Mouse (Mus musculus) thymus, postnatal 36 days (tissue): ENCODE data around the gene Sec14l1.

Experiments
- DNase-seq, 2 experiments: peaks; one replicate each; pipeline ENCODE4 v3.0.0; 2022; ENCODE audit warnings: mixed read lengths in 2 of 2

Sec14l1 gene

DNA sequence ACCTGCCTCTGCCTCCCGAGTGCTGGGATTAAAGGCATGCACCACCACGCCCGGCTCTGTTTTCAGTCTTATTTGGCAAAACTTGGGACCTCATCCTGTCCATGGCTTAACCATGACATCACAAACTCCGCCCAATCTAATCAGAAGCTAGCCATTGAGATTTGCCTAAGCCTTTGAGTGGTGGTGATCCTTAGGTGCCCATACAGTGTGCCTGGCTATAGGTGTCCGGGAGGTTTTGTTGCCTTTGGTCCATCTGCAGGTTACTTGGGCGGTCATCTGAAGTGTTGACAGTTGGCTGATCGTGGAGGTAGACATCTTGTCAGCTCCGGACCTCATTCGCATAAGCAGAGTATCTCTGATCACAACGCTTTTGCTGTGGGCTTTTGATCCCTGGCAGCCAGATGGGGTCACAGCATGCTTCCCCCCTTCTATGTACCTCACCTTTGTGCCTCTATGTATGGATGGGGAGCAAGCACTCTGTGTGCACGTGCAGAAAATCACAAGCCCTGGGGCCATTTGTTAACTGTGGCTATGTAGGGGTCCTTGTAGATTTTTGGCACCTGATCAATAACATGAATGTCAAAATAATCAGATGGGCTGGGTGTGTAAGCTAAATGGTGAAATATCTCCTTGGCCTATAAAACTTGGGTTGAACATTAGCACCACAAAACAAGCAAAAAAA is 2.9 kb upstream of the Sec14l1 start:
- no peak for DNase-seq

DNA sequence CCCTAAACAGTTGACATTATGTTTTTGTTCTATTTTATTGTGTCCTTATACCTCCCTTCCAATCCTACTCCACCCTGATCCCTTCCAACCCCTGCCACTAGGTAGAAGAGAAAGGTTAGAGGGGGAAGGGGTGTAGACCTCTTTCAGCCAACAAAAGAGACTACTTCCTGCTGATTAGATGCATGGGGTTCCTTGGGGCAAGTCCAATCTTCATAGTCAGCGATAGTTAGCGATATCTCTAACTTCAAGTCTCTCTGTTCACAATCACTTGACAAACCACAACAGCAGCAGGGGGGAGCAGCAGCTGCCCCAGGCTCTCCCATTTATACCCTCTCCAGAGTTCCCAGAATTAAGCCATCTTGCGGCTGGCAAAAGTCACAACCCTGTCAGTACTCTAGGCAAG is 2.3 kb upstream of the Sec14l1 start:
- DNase-seq, result no peak

DNA sequence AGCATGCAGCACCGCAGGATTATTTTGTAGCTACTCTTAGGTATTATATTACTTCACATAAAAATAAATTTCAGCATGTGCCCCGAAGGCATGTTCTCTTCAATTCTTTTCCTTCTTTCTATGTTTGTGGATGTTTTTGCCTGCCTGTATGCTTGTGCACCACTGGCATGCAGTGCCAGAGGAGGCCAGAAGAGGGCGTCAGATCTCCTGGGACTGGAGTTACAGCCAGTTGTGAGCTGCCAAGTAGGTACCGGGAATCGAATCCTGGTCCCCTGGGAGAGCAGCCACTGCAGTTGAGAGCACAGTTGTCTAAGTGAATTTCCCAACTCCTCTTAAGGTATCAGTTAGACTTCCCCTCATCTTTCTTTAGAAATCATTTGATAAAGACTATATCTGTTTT is 1.6 kb upstream of the Sec14l1 start:
- DNase-seq, result no peak

DNA sequence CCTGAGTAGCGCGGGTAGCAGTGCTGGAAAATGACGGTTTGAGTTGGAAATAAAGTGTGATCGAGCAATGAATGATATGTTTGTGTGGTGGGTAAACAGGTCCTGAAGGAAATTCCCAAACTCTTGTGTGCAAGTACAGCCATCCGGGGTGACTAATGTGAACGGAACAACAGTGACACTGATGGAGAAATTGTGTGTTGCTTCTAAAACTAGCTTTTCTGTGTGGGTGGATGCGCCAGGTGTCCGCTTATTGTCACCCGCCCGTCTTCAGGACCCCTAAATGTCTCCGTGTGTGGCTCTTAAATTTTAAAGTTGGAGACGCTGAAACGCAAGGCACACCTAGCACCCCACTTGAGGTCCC is 757 bp upstream of the Sec14l1 start:
- no peak for DNase-seq

DNA sequence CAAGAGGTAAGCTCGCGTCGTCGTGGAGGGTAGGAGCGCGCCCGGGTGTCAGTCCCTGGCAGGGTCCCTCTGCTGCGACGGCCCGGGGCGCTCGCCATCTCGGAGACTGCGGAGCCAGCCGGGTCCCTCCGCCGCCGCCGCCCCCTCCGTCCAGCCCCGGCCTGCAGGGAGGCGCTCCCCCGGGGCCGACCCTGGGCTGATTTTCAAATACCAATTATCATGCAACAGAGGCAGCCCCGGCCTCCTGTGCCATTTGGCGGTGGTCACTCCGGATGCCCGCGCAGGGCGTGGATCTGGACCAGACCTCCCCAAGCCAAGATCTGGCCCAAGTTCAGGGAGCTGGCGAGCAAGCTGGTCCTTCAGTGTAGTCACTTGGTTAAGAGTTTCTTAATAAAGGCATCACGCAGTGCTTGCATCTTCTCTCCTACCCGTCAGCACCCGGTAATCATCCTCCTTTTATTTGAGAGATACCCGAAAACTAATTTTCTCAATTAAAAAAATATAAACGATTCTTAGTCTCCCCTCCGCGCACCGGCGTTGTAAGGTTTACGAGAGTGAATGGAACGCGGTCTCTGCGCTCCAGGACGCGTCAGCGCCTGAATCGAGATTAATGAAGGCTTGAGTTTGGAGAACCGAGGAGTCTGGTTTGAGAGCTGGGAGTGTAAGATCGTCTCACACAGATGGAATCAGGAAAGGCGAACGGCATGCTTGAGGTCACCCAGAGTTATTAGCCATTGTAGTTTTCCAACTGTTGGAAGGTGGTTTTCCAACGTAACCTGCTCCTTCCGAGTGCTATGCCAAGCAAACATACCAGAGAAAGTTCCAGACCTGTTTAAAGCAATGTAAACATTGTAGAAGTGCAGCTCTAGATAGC is 615 bp downstream of the Sec14l1 start:
- DNase-seq, result no peak

DNA sequence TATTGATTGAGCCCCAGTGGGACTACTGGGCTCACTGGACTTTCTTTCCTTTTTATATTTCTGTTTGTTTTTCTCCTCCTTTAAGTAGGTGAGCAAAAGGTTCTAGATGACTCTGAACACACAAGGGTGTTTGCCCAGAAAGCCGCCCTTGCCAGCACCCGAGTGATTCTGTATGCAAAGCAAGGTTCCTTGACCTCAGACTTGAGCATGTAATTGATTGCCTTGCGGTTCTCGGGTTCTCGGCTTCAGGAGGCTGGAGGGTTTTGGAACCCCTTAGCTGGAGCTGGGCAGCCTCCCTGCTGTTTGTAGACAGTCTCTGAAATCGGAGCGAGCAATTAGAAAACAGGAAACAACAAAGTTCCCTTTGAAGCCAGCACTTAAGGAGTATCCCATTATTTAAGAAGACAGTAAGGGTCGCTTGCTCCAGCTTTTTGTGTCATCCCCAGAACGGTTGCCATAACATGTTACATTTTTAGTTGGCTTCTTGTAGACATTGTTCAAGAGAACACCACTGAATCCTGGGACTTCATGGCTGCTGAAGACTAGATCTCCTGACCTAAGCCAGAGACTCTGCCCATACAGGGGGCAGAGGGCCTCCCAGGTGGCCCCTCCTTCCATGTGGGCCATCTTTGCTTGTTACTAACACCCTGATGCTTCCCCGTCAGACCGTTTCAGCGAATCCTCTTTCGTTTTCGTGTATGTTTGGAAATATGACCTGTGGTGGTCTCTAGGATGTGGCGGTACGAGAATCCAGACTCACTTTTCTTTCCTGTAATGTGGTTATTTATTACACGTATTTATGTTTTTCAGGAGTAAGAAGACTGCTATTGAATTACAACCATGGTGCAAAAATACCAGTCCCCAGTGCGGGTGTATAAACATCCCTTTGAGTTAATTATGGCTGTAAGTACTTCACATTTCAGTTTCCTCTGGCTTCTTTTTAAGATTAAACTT is 1.7 kb downstream of the Sec14l1 start:
- DNase-seq, result no peak

DNA sequence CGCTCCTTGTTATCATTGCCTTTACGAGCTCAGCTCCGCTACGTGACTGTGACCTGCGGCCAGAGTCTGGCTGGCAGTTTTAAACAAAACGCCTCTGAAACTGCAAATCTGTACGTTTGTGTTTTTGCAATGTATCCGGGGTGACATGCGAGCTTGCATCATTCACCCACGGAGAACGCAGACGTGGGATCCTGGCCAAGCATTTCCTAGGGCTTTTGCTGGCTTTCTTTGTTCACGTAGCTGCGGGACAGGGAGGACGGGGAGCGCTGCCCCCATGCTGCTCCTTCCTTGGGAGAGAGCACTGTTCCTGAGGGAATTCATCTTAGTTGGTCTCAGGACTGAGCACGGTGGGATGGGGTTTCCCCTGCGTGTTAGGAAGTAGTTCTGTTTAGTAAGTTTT is 2.4 kb downstream of the Sec14l1 start:
- DNase-seq, result no peak

DNA sequence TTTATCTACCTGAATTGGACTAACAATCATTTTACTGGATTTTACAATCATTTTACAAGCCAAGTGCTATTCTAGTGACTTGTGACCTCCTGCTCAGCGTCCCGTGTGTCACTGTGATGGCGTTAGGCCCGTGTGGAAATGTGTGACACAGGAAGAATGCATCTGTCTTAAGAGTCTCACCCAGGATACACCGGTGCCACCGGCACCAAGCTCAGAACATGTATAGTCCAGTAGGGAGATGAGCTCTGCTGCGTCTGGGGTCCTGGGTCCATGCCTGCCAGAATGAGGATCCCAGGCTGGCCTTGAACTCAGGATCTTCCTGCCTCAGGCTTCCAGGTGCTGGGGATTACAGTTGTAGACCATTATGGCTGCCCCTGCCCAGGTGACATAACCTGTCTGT is 2.8 kb downstream of the Sec14l1 start:
- DNase-seq, result no peak

DNA sequence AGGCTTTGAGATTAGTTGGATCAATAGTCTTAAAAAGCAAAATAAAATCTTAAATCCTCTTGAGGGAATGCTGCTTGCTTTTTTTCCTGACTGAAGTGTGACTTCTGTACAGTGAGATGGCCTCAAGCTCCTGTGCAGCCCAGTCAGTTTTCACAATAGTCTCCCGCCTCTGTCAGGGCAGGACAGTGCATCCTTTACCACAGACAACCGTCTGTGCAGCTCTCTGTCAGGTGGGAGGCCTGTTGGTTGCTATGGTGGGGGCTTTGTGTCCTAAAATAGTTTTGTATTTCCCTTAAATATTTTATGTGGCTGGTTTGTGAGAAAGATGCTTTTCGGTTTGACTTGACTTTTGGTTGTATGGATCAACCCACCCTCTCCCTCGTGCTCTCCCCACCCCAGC is 3.3 kb downstream of the Sec14l1 start:
- DNase-seq, result no peak

DNA sequence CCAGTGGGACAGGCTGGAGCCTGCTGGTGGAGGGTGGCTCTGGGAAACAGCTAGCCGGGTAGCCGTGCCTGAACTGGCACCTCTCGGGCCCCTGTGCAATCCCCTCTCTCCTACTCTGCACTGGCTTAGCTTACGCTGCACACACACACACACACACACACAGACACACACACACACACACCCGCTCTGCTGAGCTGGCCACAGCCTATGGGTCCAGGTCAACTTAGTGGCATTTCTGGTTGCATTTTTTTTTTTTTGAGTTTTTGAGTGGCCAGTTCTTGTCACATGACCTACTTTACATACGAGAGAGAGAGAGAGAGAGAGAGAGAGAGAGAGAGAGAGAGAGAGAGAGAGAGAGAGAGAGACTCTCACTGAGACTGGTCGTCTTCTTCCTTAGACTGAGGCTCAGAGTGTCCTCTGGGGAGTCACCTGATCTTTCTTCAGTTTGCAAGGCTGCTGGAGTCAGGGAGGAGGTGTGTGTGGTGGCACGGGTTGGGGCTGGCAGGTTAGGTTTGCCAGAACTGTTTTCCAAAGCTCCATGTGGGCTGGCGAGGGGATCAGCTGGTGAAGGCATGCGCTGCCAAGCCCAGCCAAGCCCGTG is 3.9 kb downstream of the Sec14l1 start:
- DNase-seq, result no peak

DNA sequence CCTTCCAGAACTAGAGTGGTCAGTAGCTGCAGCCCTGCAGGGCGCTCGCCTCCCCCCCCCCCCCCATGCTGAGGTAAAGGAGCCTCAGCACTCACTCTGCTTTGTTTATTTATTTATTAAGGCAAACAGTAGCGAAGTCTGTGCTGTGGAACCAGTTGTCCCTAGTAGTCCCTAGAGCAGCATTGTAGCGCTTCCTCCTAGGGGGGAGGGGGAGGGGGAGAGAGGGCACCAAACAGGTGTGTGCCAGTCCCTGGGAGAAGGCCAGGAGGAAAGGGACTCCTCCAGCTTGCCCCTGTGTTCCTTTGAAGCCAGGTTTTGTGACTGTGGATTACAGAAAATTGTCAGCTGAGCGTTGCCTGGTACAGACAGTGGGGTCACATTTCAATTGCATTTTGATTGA is 4.8 kb downstream of the Sec14l1 start:
- DNase-seq, result peak in 1 of 2 experiments; percentile 39

DNA sequence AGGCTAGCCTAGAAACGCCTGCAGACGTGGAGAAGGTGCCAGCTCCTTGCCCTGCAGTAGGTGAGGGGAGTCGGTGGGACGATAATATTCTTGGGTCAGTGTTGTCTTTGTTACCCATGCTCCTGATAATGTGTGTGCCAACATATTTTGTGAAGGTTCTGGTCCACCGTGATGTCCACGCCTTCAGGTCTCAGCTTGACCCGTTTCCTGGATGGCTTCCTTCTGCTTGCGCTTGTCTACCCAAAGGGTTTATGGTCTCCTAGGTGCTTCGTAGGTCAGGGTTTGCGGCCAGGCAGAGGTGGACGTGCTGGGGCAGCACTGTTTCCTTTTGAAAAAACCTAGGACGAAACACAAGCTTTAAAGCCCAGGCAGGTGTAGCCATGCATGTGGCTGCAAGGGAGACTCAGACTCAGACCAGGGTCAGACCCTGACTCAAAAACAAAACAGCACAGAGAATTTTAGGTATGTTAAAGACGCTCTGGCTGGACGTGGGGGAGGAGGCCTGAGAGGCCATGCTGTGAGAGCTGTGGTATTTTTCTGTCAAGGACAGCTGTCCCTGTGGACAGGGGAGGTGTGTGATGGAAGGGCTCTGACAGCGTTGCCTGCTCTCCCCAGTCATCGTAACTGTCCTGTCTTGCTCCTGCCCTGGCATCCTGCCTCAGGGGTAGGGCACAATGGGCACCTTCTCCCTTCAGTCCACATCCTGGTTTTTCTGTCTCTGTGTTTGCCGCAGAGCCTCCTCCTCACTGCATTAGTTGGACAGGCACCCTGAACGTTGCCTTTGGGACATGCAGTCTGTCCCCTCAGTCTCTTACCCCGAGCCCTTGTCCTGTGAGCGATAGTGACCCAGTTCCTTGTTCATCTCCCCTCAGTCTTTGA is 5.6 kb downstream of the Sec14l1 start:
- DNase-seq, result no peak

DNA sequence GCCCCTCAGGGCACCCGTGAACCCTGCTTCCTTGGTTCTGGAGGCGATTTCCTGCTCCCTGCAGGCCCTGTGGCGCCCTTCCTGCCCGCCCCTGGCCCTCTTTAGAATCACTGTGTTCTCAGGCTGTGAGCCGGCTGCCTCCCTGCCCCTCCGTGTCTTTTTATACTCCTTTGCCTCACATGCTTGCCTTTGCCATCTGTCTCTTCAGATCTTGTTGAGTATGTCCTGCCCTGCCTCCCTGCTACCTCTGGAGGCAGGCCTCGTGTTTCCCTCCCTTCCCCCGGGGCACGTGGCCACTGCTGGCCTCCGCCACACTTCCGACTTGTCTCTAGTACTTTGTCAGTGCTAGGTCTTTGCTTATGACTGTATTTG is 6.2 kb downstream of the Sec14l1 start:
- peak; percentile 28 to 55 for DNase-seq

DNA sequence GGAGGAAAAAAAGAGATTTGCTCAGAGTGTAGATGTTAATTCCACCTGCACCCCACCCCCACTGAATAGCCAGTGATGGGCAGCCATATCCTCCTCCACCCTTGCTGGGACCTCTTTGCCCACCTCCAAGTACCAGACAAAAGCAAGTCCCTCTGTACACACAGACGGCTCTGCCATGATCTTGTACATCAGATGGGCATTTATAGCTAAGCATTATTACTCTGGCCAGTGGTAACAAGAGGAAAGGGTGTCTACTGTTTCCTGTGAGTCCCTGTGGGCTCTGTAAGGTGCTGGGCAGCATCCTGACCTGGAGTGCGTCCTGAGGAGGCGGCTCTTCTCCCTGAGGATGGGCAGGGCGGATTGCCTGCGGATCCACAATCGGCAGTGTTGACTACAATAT is 7.0 kb downstream of the Sec14l1 start:
- no peak for DNase-seq

DNA sequence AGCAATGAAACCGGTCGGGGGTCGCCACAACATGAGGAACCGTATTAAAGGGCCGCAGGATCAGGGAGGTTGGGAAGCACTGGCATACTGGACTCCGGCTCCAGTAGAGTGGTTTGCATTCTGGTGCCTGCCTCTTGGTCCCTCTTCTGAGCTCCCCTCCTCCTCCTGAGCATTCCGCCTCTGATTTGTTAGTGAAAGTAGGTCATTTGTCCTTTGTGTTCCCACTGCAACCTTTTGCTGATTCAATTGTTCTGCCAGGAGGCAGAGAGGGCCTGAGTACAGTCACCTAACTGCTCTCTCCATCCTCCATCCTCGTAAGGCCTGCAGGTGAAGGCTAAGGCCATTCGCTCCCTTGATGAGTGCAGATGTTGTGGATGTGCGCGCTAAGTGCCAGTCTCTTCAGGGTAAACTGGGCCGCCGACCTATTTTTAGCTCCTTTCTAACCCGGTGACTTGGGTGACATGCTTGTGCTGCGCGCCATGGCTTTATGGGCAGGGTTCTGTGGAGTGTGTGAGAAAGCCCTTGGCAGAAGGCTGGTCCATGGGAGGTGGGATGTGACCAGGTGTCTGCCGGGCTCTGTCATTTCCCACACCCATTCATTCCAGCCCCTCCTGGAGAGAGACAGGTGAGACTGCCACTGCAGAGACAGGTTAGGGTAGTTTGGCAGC is 8.6 kb downstream of the Sec14l1 start:
- no peak for DNase-seq

DNA sequence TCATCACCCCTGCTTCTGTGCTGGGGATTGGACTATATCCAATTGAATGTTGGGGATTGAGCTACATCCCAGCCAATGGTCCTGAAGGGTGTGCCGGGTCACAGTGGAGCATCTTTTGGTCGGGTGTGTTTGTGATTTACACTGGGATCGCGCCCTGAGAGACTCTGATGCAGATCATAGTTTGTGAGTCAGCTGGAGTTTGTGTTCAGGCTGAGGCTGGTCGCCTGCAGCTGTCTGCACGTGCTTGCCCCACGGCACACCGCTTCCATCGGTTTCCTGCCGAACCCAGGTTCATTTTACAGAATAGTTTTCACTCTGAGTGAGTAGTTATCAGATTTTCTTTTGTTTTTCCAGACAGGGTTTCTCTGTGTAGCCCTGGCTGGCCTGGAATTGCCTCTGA is 9.6 kb downstream of the Sec14l1 start:
- no peak for DNase-seq

DNA sequence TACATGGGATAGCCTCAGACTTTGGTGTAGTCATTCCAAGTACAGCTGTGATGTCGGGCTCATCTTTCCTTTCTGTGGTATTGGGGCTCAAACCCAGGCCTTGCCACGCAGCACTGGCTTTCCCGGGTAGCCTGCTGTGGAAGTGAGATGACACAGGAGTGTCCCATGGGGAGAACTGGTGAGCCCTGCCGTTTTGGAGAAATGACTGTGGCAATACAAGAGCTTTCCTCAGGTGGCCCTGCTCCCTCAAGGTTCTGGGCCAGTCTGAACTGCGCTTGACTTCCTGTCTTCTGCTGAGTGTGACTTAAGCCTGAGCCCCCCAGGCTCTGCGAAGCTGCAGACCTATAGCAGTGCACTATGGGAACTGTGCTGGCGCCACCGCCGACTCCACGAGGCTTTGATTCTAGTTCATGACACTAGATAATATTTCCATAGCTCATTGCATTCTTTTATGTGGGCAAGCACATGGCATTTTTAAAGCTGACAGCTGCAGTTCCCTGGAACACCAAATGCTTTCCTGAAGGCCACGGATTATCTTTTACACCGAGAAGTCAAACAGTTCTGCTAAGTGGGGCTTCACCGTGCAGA is 12.4 kb downstream of the Sec14l1 start:
- peak; percentile 60 to 73 for DNase-seq

DNA sequence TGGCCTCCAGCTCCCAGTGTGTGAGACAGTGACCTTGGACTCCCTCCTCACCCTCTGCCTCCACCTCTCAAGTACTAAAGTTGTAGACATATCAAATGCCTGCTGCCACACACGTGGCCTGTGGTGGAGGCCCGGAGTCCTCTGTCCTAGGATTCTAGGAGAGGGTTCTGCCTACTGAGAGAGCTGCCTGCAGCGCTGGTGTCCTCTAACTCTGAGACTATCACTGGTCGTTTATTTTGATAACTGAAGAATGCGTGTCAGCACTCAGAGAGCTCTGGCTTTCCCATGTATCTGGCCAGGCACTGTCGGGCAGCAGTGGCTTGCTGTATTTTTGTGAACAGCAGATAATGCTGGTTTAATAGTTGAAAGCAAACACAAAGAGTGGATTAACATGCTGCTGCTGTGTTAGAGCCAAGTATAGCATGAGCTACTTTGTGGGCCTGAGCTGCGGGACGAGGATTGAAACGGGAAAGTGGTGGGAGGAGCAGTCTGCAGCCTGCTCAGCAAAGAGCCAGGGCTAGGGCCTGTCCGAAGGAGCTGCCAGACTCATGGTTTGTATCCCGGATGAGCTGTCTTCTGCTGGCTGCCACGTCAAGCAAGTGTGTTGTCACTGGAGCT is 13.1 kb downstream of the Sec14l1 start:
- DNase-seq, result no peak

DNA sequence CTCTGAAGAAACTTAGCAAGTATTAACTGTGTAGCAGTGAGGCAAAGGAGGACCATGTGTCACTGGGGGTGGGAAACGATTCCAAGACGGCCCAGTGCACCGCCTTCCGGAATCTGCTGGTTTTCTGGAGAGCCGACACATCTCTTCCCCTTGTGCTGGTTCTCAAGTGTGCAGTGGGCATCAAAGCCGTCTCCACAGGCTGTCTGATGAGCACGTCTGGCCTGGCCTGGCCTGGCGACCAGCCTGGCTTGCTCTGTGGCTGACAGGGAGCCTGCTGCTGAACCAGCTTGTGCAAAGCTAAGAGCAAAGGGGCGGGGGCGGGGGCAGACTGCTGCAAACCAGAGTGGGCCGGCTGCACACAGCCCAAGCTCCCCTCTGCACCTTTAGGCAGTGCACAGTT is 14.5 kb downstream of the Sec14l1 start:
- no peak for DNase-seq

DNA sequence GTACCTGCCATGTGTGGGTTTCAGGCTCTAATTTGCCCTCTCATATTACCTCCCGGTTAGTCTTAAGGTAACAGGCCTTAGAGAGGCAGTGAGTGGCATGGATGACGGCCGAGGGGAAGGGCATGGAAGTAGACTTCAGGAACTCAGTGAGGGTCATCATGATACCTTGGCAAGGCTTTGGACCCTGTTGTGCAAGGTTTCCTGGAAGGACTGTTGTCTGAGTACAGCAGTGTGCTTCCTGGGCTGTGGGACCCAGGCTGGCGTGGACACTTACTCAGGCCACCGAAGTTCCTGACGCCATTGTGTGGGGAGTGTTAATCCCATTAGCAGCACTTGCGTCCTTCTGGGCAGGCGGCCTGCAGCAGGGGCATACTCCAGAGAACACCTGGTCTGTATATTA is 15.1 kb downstream of the Sec14l1 start:
- DNase-seq, result no peak

DNA sequence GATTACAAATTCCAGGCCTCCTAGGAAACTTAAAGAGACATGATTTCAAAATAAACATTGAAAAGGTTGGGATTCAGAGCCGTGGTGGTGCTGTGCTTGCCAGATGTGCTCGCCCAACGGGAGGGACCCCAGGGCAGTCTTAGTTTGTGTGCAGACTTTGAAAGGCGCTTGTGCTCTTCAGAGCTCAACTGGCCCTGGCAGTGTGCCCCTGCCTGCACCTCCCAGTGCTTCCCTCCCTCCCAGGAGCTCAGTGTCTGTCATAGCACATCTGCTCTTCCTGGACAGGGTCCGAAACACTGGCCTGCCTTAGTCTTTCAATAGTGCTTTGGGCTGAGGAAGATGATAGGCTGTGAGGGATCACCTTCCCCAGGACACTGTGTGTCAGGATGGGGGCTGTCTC is 15.9 kb downstream of the Sec14l1 start:
- DNase-seq, result no peak
